Mouse (Mus musculus) heart, postnatal 0 days (tissue): ENCODE measurements around the gene H2-Ke6.

Experiments used
- CTCF ChIP-seq: IDR thresholded peaks from 2 replicates; pipeline ENCODE4 v1.5.1; 2016; ENCODE audit warnings: antibody characterized with exemption, control low read depth, low read depth
- EP300 ChIP-seq: IDR thresholded peaks from 2 replicates; pipeline ENCODE4 v1.6.1; 2016; ENCODE audit warnings: antibody characterized with exemption, low read depth

- TF ChIP-seq CTCF (no peak), EP300 (no peak)
Observed at GRCm38 (mm10) chr17:34030861-34031326, 3.0 kb upstream of the H2-Ke6 start.
